Mouse (Mus musculus) liver, postnatal 0 days (tissue): ENCODE measurements around the gene Rcan1.

ENCODE experiments used
- CTCF ChIP-seq: sonication (generic); IDR thresholded peaks from 2 replicates; pipeline ENCODE4 v1.5.1; 2016; ENCODE audit warnings: antibody characterized with exemption, low read depth
- EP300 ChIP-seq: IDR thresholded peaks from 2 replicates; pipeline ENCODE4 v1.6.1; 2016; ENCODE audit warnings: antibody characterized with exemption, low read depth, mild to moderate bottlenecking

DNA sequence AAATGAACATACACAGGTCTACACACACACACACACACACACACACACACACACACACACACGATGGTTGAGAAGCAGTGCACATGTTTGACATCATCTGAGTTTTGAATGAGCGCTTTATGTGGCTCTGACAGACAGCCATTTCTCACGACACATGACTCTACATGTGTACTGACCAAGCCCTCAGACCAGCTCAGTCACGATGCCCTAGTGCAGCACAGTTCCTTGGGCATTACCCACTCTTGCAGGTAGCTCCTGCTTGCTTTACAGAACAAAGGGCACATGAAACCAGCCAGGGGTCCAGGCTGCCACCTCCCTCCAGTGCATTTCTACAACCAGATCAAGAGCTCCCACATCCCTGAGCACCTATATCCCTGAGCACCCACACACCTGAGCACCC is 27.7 kb downstream of the Rcan1 start:
- no peak for TF ChIP-seq EP300
- no peak for TF ChIP-seq CTCF
